Mouse (Mus musculus) lung, embryonic 14.5 days (tissue): Measurements from ENCODE around the gene 4930556J24Rik. TPM values are rescaled to one million over a fixed set of nuclear protein-coding genes. Genes with fewer than 3 reads are reported as not detected.

Experiments
- ATAC-seq: fragments of 200-750 bp; cut with Nextera tagmentation; 2 replicates; pipeline ENCODE4 v1.8.0; 2017; ENCODE audit warnings: mild to moderate bottlenecking, moderate TSS enrichment, moderate library complexity; ENCODE audit not compliant: insufficient read depth
- DNase-seq: peaks from one replicate; pipeline ENCODE4 v3.0.0-alpha.2; 2015
- H3K27ac ChIP-seq: fragments of 300-500 bp; sonication (generic); 2 replicates; pipeline ENCODE4 v1.5.1; 2014; ENCODE audit warnings: low read depth, mild to moderate bottlenecking, moderate library complexity
- H3K27me3 ChIP-seq: fragments of 300-500 bp; sonication (generic); 2 replicates; pipeline ENCODE4 v1.6.1; 2014; ENCODE audit warnings: low read length, control low read depth; ENCODE audit not compliant: insufficient read depth
- H3K36me3 ChIP-seq: fragments of 300-500 bp; sonication (generic); 2 replicates; pipeline ENCODE4 v1.6.1; 2014; ENCODE audit warnings: control low read depth; ENCODE audit not compliant: insufficient read depth
- H3K4me1 ChIP-seq: fragments of 300-500 bp; sonication (generic); 2 replicates; pipeline ENCODE4 v1.6.1; 2014; ENCODE audit warnings: antibody characterized with exemption, control low read depth; ENCODE audit not compliant: insufficient read depth
- H3K4me2 ChIP-seq: fragments of 300-500 bp; sonication (generic); 2 replicates; pipeline ENCODE4 v1.6.1; 2014; ENCODE audit warnings: mild to moderate bottlenecking
- H3K4me3 ChIP-seq: fragments of 300-500 bp; sonication (generic); 2 replicates; pipeline ENCODE4 v1.5.1; 2014; ENCODE audit warnings: low read depth, low read length
- H3K9ac ChIP-seq: fragments of 300-500 bp; sonication (generic); 2 replicates; pipeline ENCODE4 v1.6.1; 2014
- H3K9me3 ChIP-seq: fragments of 300-500 bp; sonication (generic); 2 replicates; pipeline ENCODE4 v1.6.1; 2016; ENCODE audit warnings: low read depth, low read length, control low read depth
- CTCF ChIP-seq: IDR thresholded peaks from 2 replicates; pipeline ENCODE4 v1.5.1; 2016; ENCODE audit warnings: antibody characterized with exemption, low read depth
- WGBS: fragments of 180-500 bp; shearing (Covaris S2); extraction: QIAGEN DNeasy Blood & Tissue Kit; methylation state at CpG from one replicate; pipeline ENCODE4 v1.1.7; 2014; 5-methylcytosine and 5-hydroxymethylcytosine counted together
- polyA plus RNA-seq: library from polyadenylated mRNA; unstranded; fragments of >200 nt; fragmentation: Nextera tagmentation; extraction: Ambion mirVana; gene quantifications from 2 replicates; pipeline ENCODE4 v1.2.1, GENCODE M21; 2014

The 4930556J24Rik gene
- polyA plus RNA-seq, 1 experiment from 2014 or later, result 0.16 TPM

DNA sequence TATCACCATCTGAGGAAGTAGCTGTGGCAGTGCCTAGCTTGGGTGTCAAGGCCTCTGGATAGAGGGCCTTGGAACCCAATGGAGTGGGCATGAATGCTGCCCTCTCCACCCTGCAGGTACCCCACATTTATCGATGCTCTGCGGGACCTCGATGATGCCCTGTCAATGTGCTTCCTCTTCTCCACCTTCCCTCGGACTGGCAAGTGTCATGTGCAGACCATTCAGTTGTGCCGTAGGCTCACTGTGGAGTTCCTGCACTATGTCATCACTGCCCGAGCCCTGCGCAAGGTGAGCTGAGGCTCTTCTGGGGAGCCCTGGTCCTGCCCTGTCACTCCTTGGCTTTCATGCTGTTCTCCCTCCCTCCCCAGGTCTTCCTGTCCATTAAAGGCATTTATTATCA, 3.5 kb downstream of the 4930556J24Rik start:
- no peak for TF ChIP-seq CTCF
- Histone ChIP-seq H3K4me3 (no peak overlapping the region), H3K4me2 (no peak overlapping the region)

DNA sequence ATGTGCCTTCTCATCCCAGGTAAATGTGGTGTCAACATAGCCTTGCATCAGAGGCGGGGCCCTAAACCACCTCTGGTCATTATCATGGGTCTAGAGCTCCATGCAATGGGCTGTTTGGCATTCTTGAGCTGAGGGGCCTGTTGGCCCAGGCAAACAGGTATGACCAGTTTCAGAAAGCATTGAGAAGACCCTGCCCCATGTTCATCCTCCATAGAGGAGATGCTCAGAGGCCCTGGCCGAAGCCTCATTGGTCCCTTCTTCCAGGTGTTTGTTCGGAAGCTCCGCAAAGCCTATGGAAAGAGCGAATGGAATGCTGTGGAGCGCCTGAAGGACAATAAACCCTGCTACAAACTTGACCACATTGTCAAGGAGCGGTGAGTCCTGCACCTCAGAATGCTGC, 6.2 kb downstream of the 4930556J24Rik start:
- H3K36me3 ChIP-seq, result peaks cover 74% of the 10 kb centered on the region
- 91% methylated on average over 7 of the region's 7 CpGs for whole genome bisulfite sequencing

More for the DNA sequence above, 3.5 kb downstream of the 4930556J24Rik start:
- peaks cover 97% of the 10 kb centered on the region for H3K36me3 ChIP-seq
- ATAC-seq (no peak), DNase-seq (no peak)
- WGBS, result 94% methylated on average over 7 of the region's 7 CpGs
- no peak overlapping the region for H3K9ac ChIP-seq
- H3K4me1 ChIP-seq, result no peaks in the 10 kb centered on the region
- H3K9me3 ChIP-seq, result no peaks in the 10 kb centered on the region
- no peak overlapping the region for H3K27ac ChIP-seq
- H3K27me3 ChIP-seq, result no peaks in the 10 kb centered on the region

DNA sequence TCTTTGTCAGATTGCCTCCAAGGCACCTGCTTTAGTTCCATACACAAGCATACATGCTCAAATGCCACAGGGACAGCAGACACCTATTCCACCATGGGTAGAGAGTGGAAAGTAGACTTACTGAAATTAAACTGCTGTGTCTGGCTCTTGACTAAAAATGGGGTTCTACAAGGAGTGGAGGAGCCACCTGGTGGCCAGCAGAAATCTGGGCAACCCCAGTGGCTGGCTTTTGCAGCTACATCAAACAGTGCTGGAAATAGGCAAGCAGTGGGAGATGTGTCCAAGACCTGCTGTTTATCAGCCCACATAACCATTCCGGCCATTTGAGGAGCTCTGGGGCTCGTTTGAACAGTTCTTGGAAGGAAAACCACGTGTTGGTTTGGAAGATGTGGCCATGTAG, 6.7 kb downstream of the 4930556J24Rik start:
- Histone ChIP-seq H3K9ac (no peak overlapping the region), H3K9me3 (no peaks in the 10 kb centered on the region), H3K4me2 (no peak overlapping the region), H3K27me3 (no peaks in the 10 kb centered on the region), H3K36me3 (peaks cover 69% of the 10 kb centered on the region), H3K4me3 (no peak overlapping the region), H3K27ac (no peak overlapping the region), H3K4me1 (no peaks in the 10 kb centered on the region)
- DNase-seq, result peak; percentile 15
- WGBS, result 70% methylated on average over 3 of the region's 3 CpGs
- ATAC-seq, result no peak
- peak; percentile 40 for TF ChIP-seq CTCF

More for the DNA sequence above, 6.2 kb downstream of the 4930556J24Rik start:
- H3K4me2 ChIP-seq, result no peak overlapping the region
- H3K9me3 ChIP-seq, result no peaks in the 10 kb centered on the region
- DNase-seq (no peak), ATAC-seq (no peak)
- H3K4me1 ChIP-seq, result no peaks in the 10 kb centered on the region
- TF ChIP-seq CTCF, result no peak
- no peaks in the 10 kb centered on the region for H3K27me3 ChIP-seq
- no peak overlapping the region for H3K4me3 ChIP-seq
- H3K27ac ChIP-seq, result no peak overlapping the region
- no peak overlapping the region for H3K9ac ChIP-seq

DNA sequence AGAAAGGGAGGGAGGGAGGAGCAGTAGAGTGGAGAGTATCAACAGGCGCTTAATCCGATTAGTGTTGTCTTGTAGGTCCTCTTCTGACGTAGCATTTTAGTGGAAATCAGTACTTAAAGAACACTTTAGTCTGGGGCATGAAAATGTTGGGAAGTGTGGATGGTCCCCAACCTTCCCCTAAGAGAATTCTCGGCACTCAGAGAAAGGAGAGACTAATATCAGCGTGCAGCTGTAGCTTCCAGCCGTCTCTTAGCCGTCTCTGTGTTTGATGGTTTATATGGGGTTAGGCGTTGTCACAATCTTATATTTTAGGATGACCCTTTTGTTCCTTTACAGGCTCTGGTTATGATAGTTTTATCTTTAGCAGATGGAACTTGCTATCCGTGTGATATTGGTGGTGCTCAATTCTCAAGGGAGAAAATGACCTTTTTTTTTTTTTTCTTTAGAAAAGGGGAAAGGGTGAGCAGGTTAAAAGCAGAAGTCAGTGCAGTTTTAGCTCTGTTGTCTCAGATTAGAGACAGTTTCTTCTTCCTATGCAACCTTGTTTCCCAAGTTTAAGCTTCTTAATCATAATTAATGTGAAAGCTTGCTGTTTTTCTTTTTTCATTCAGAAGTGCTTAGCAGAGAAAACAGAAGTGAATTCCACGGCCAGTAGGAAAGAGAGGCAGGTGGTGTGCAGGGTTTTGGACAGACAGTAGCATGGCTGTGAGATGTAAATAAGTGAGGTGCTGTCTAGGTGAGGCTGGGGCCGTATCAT, 12.0 kb downstream of the 4930556J24Rik start:
- Histone ChIP-seq H3K27ac (0 out of 2 replicates have a peak overlapping the region, but pooled peaks have one; percentile 68), H3K9ac (peak overlapping the region; percentile 67)
- WGBS, result 13% methylated on average over 11 of the region's 11 CpGs

DNA sequence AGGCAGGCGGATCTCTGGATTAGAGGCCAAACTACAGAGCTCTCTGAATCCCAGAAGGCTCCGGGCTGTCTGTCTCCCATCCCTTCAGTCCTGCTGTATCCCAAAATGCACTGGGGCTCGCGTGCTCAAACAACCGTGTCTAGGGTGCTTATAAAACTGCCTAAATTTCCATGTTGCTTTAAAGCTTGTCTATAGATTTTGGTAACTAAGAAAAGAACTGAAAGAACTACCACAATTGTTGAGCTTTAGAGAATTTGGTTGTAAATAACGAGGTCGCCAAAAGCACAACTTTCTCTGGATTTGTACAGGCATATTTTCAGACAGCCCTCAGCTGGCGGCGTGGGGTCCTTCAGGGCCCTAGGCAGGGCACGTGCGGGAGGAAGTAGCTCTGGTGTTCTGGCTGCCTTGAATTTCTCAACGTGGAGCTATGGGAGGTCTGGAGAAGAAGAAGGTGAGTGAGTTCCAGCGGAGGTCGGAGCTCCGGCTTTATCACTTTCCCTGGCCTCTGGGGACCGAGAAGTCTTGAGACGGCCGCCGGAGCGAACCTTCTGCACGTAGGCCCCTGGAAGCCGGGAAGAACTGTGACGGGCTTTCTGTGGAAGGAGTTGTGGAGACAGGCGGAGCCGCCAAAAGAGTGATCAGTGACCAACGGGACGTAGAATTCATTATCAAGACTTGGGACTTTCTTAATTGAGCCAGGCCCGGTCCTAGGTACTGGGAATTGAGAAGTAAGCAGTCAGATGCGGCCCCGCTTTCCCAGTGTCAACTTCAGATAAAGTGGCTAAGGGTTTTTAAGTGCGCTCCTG, 12.8 kb downstream of the 4930556J24Rik start, which contains the start of gene Pes1:
Gene Pes1, plus strand, starts transcription at position 366 of the 806 bp plus-strand sequence.
- 0 out of 2 replicates have a peak, but pooled peaks have one; percentile 12 for TF ChIP-seq CTCF
- Histone ChIP-seq H3K9ac (peak within 1 kb of the TSS; percentile 67), H3K27ac (peak within 1 kb of the TSS; percentile 68), H3K27me3 (no peaks in the 10 kb centered on the region), H3K4me3 (peak within 1 kb of the TSS; percentile 79), H3K36me3 (peaks cover 9% of the 10 kb centered on the region; the same call in 1 of the 2 replicates), H3K9me3 (no peaks in the 10 kb centered on the region), H3K4me1 (no peaks in the 10 kb centered on the region), H3K4me2 (peak within 1 kb of the TSS; percentile 70)
- under 1% methylated on average over 31 of the region's 31 CpGs for WGBS
- ATAC-seq, result peak; percentile 95
- peak; percentile 94 for DNase-seq

More for the DNA sequence above, 12.0 kb downstream of the 4930556J24Rik start:
- Histone ChIP-seq H3K36me3 (peaks cover 16% of the 10 kb centered on the region), H3K4me2 (peak overlapping the region; percentile 70), H3K9me3 (no peaks in the 10 kb centered on the region), H3K27me3 (no peaks in the 10 kb centered on the region), H3K4me3 (peak overlapping the region; percentile 79), H3K4me1 (no peaks in the 10 kb centered on the region)
- DNase-seq, result no peak
- no peak for TF ChIP-seq CTCF
- ATAC-seq, result no peak

DNA sequence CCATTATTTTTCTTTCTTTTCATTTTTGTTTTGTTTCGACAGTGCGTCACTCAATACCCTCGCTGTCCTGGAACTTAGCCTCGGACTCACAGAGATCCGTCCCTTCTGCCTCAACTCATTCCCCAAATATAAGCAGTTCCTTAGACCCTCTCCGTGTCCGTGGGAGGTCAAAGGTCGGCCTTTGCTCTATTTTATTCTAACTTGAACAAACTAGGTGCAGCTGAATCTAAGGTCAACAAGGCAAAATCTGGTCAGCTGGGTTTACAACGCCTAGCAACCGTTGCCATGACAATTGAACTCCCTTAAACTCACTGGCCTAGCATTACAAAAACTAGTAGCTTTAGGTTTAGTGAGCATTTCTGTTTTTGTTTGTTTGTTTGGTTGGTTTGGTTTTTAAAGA, 13.4 kb downstream of the 4930556J24Rik start:
- Histone ChIP-seq H3K27me3 (no peaks in the 10 kb centered on the region), H3K4me3 (peak overlapping the region; percentile 79), H3K9ac (peak overlapping the region; percentile 67), H3K27ac (peak overlapping the region; percentile 68; the same call in 1 of the 2 replicates), H3K4me1 (no peaks in the 10 kb centered on the region), H3K36me3 (peaks cover 4% of the 10 kb centered on the region; the same call in 1 of the 2 replicates), H3K4me2 (peak overlapping the region; percentile 70), H3K9me3 (no peaks in the 10 kb centered on the region)
- WGBS, result 79% methylated on average over 10 of the region's 10 CpGs
- TF ChIP-seq CTCF, result no peak
- DNase-seq (no peak), ATAC-seq (0 out of 2 replicates have a peak, but pooled peaks have one; percentile 21)

DNA sequence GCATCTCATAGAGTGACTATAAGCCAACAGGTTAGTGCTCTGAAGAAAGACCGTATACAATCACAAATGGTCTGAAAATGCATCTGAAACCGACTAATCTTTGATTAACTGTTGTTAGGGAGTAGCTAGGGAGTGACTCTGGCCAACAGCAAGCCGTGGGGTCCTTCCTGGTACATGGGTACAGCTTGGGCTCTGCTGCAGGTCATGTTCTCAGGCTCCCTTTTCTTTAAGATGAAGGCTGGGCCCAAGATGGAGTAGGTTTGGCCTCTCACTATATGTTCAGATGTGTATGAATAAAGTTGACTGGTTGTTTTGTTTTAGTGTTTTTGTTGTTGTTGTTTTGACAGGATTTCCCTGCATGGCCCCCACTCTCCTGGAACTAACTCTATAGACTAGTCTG, 14.8 kb downstream of the 4930556J24Rik start:
- H3K27ac ChIP-seq, result no peak overlapping the region
- 68% methylated on average over 3 of the region's 3 CpGs for WGBS

More for the DNA sequence above, 14.8 kb downstream of the 4930556J24Rik start:
- DNase-seq, result no peak
- Histone ChIP-seq H3K27me3 (no peaks in the 10 kb centered on the region), H3K4me1 (no peaks in the 10 kb centered on the region), H3K9me3 (no peaks in the 10 kb centered on the region), H3K9ac (no peak overlapping the region), H3K4me3 (no peak overlapping the region), H3K36me3 (no peaks in the 10 kb centered on the region), H3K4me2 (no peak overlapping the region)
- no peak for TF ChIP-seq CTCF
- ATAC-seq, result no peak
